Mouse (Mus musculus) liver, embryonic 11.5 days (tissue): ENCODE measurements around the gene Tmem236. TPM values are rescaled to one million over a fixed set of nuclear protein-coding genes. Genes with fewer than 3 reads are reported as not detected.

Experiments
- ATAC-seq: fragments of 200-750 bp; cut with Nextera tagmentation; replicated peaks from 2 replicates; pipeline ENCODE4 v1.8.0; 2017; ENCODE audit warnings: moderate number of reproducible peaks, mild to moderate bottlenecking, moderate TSS enrichment, moderate library complexity; ENCODE audit not compliant: low FRiP score
- DNase-seq: peaks from one replicate; pipeline ENCODE4 v3.0.0-alpha.2; 2017; ENCODE audit warnings: low spot score
- H3K27ac ChIP-seq: fragments of 300-500 bp; sonication (generic); 2 replicates; pipeline ENCODE4 v1.5.1; 2014; ENCODE audit warnings: mild to moderate bottlenecking, low read depth, low read length, control low read depth
- H3K27me3 ChIP-seq: fragments of 300-500 bp; sonication (generic); replicated peaks from 2 replicates; pipeline ENCODE4 v1.6.1; 2014; ENCODE audit warnings: low read length, mixed read lengths; ENCODE audit not compliant: control insufficient read depth, insufficient read depth
- H3K36me3 ChIP-seq: fragments of 300-500 bp; sonication (generic); 2 replicates; pipeline ENCODE4 v1.6.1; 2014; ENCODE audit warnings: mild to moderate bottlenecking, low read length, moderate library complexity, mixed read lengths; ENCODE audit not compliant: control insufficient read depth, insufficient read depth
- H3K4me1 ChIP-seq: fragments of 300-500 bp; sonication (generic); replicated peaks from 2 replicates; pipeline ENCODE4 v1.6.1; 2014; ENCODE audit warnings: low read length, mixed read lengths; ENCODE audit not compliant: control insufficient read depth, insufficient read depth
- H3K4me2 ChIP-seq: fragments of 300-500 bp; sonication (generic); 2 replicates; pipeline ENCODE4 v1.6.1; 2014; ENCODE audit warnings: mild to moderate bottlenecking, control low read depth, moderate library complexity
- H3K4me3 ChIP-seq: fragments of 300-500 bp; sonication (generic); 2 replicates; pipeline ENCODE4 v1.5.1; 2014; ENCODE audit warnings: low read depth, low read length, control low read depth
- H3K9ac ChIP-seq: fragments of 300-500 bp; sonication (generic); 2 replicates; pipeline ENCODE4 v1.6.1; 2014; ENCODE audit warnings: low read depth, low read length, control low read depth
- H3K9me3 ChIP-seq: fragments of 300-500 bp; sonication (generic); 2 replicates; pipeline ENCODE4 v1.6.1; 2016; ENCODE audit warnings: low read length, inconsistent platforms, mixed read lengths; ENCODE audit not compliant: control insufficient read depth
- WGBS: fragments of 180-500 bp; shearing (Covaris S2); extraction: QIAGEN DNeasy Blood & Tissue Kit; methylation state at CpG from one replicate; pipeline ENCODE4 v1.1.7; 2014; 5-methylcytosine and 5-hydroxymethylcytosine counted together
- microRNA counts: library from miRNA; unstranded; fragments of <30 nt; microRNA quantifications from one replicate; lab custom pipeline; 2015
- microRNA-seq: library from miRNA; unstranded; fragments of <30 nt; microRNA quantifications from one replicate; pipeline ENCODE4, GENCODE M21; 2017; ENCODE audit warnings: borderline number of aligned reads
- polyA plus RNA-seq: library from polyadenylated mRNA; unstranded; fragments of >200 nt; fragmentation: Nextera tagmentation; extraction: Ambion mirVana; gene quantifications from 2 replicates; pipeline ENCODE4 v1.2.1, GENCODE M21; 2014

The Tmem236 gene
- polyA plus RNA-seq, 1 experiment from 2014 or later, result not detected

GRCm38 (mm10) chr2:14244668-14245067, 70.3 kb downstream of the Tmem236 start:
- no peak overlapping the region for H3K4me3 ChIP-seq
- no peak for ATAC-seq
- no peak overlapping the region for H3K4me2 ChIP-seq
- WGBS, result 59% methylated on average over 2 of the region's 2 CpGs
- no peaks in the 10 kb centered on the region for H3K27me3 ChIP-seq
- no peaks in the 10 kb centered on the region for H3K4me1 ChIP-seq
- H3K9ac ChIP-seq, result no peak overlapping the region
- no peak for DNase-seq
- H3K36me3 ChIP-seq, result no peaks in the 10 kb centered on the region
- H3K27ac ChIP-seq, result no peak overlapping the region
- H3K9me3 ChIP-seq, result no peaks in the 10 kb centered on the region

- Histone ChIP-seq H3K36me3 (no peaks in the 10 kb centered on the region), H3K9me3 (no peaks in the 10 kb centered on the region), H3K9ac (no peak overlapping the region), H3K4me3 (no peak overlapping the region), H3K27ac (no peak overlapping the region), H3K27me3 (no peaks in the 10 kb centered on the region), H3K4me2 (no peak overlapping the region), H3K4me1 (no peaks in the 10 kb centered on the region)
- DNase-seq (no peak), ATAC-seq (no peak)
- 76% methylated on average over 3 of the region's 3 CpGs for WGBS
These were observed 75.7 kb downstream of the Tmem236 start for GRCm38 (mm10) chr2:14249839-14250564.

- Histone ChIP-seq H3K27me3 (no peaks in the 10 kb centered on the region), H3K9ac (no peak overlapping the region), H3K36me3 (no peaks in the 10 kb centered on the region), H3K4me2 (no peak overlapping the region), H3K27ac (no peak overlapping the region), H3K4me3 (no peak overlapping the region), H3K9me3 (no peaks in the 10 kb centered on the region), H3K4me1 (no peaks in the 10 kb centered on the region)
- DNase-seq, result no peak
- 82% methylated on average over 3 of the region's 3 CpGs for WGBS
- no peak for ATAC-seq
These were observed 77.6 kb downstream of the Tmem236 start for GRCm38 (mm10) chr2:14251938-14252337.

GRCm38 (mm10) chr2:14258345-14258850, 84.1 kb downstream of the Tmem236 start:
- no peak overlapping the region for H3K27ac ChIP-seq
- DNase-seq (no peak), ATAC-seq (no peak)
- H3K36me3 ChIP-seq, result no peaks in the 10 kb centered on the region
- no peaks in the 10 kb centered on the region for H3K4me1 ChIP-seq
- no peaks in the 10 kb centered on the region for H3K27me3 ChIP-seq
- H3K4me3 ChIP-seq, result no peak overlapping the region
- no peaks in the 10 kb centered on the region for H3K9me3 ChIP-seq
- H3K9ac ChIP-seq, result no peak overlapping the region
- no peak overlapping the region for H3K4me2 ChIP-seq

- Histone ChIP-seq H3K9me3 (no peaks in the 10 kb centered on the region), H3K36me3 (no peaks in the 10 kb centered on the region), H3K27ac (no peak overlapping the region), H3K4me3 (no peak overlapping the region), H3K27me3 (no peaks in the 10 kb centered on the region), H3K4me2 (no peak overlapping the region), H3K4me1 (no peaks in the 10 kb centered on the region), H3K9ac (no peak overlapping the region)
- no peak for ATAC-seq
- DNase-seq, result no peak
- 73% methylated on average over 1 of the region's 1 CpGs for WGBS
These were observed 87.8 kb downstream of the Tmem236 start for GRCm38 (mm10) chr2:14262090-14262489.

GRCm38 (mm10) chr2:14269160-14269559, 94.8 kb downstream of the Tmem236 start:
- Histone ChIP-seq H3K4me3 (no peak overlapping the region), H3K4me2 (no peak overlapping the region), H3K36me3 (no peaks in the 10 kb centered on the region), H3K4me1 (no peaks in the 10 kb centered on the region), H3K9me3 (no peaks in the 10 kb centered on the region), H3K27ac (no peak overlapping the region), H3K27me3 (no peaks in the 10 kb centered on the region), H3K9ac (no peak overlapping the region)
- DNase-seq (no peak), ATAC-seq (no peak)
- 58% methylated on average over 1 of the region's 1 CpGs for WGBS

MicroRNA genes within 50 kb of the gene (microRNA counts, 519-probe panel; counts per million panel counts)
- not detected for microRNA mmu-miR-511 (lab: Ali Mortazavi, UCI)

Small RNA genes lying within 50 kb of the gene (microRNA-seq; reads per million reads assigned to microRNA genes)
- gene Mir511, result 18.0 reads per million, percentile 29 among the genes with 10 or more reads in this experiment

Other genes starting within 250 kb of the Tmem236 start
- gene Hacd1, start 118.4 kb upstream of the Tmem236 start, polyA plus RNA-seq, result 83.7 and 90.3 TPM in 2 replicates
- gene Stam, start 100.4 kb upstream of the Tmem236 start, polyA plus RNA-seq, result 52.4 and 55.1 TPM in 2 replicates
- gene Mrc1, start 54.9 kb downstream of the Tmem236 start, polyA plus RNA-seq, result 9.0 and 9.8 TPM in 2 replicates
- 0.08 TPM in 1 of 2 replicates, not detected in the other for gene Slc39a12, start 213.8 kb downstream of the Tmem236 start, polyA plus RNA-seq